Mouse (Mus musculus) B cell, adult 2 months (primary cell): ENCODE results near the gene Prelp.

Experiments used
- DNase-seq, 2 experiments: peaks; one replicate each; pipeline ENCODE4 v3.0.0; 2022

Gene Prelp

GRCm38 (mm10) chr1:133933301-133934195, 12.3 kb upstream of the Prelp start:
- DNase-seq: no peak

- DNase-seq: no peak
Measured at GRCm38 (mm10) chr1:133929980-133930379, 8.8 kb upstream of the Prelp start.

GRCm38 (mm10) chr1:133925223-133925622, 4.0 kb upstream of the Prelp start:
- DNase-seq: no peak

DNA sequence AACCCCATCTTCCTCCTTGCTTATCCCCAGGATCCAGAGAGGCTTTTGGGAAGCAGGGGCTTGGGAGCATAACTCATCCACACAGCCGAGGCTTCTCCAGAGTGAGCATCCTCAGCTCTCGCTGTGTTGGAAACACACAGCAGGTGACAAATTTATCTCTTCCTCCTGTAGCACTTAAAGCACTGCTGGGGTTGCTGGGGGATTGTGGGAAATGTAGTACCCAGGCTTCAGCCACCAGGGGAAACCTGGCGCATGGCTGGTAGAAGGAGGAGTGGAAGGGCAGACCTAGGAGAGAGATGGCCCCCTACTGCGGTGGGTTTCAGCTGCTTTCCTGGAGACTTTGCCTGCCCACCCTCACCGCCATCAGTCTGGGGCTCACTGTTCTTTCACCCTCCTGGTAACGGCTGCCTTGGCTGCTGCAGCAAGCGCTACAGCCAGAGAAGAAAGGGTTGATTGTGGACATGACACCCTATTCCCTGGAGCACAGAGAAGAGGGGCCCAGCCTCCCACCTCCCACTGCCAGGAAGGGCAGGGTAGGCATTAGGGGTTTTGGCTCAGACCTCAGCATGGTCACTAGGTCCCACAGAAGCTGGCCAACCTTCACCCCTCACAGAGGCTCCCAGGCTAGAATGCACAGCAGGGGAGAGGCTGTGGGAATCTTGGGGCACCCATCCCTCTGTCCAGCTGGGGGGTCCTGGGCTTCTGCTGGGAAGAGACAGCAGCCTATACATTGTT, 3.1 kb upstream of the Prelp start:
- no peak for DNase-seq

GRCm38 (mm10) chr1:133923071-133923470, 1.9 kb upstream of the Prelp start:
- no peak for DNase-seq

- no peak for DNase-seq
Measured at GRCm38 (mm10) chr1:133920876-133921275, 338 bp downstream of the Prelp start.

GRCm38 (mm10) chr1:133920401-133920800, 813 bp downstream of the Prelp start:
- DNase-seq: no peak

DNA sequence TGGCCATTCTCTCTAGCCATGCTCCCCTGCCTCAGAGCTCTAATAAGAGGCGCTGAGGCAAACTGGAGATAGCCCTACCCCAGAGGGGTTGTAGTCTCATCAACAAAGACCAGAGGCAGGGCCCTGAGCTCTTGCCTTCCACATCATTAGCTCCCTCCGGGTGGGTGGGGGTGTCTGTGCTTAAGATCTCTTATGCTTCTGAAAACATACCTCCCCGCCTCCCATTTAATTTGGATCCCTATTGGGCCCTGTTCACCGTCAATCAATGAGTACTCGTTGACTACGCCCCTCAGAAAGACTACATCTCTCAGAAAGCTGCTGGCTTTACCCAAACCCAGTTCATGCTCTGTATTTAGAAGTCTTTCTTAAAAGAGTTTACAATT, 3.1 kb downstream of the Prelp start:
- DNase-seq: no peak

DNA sequence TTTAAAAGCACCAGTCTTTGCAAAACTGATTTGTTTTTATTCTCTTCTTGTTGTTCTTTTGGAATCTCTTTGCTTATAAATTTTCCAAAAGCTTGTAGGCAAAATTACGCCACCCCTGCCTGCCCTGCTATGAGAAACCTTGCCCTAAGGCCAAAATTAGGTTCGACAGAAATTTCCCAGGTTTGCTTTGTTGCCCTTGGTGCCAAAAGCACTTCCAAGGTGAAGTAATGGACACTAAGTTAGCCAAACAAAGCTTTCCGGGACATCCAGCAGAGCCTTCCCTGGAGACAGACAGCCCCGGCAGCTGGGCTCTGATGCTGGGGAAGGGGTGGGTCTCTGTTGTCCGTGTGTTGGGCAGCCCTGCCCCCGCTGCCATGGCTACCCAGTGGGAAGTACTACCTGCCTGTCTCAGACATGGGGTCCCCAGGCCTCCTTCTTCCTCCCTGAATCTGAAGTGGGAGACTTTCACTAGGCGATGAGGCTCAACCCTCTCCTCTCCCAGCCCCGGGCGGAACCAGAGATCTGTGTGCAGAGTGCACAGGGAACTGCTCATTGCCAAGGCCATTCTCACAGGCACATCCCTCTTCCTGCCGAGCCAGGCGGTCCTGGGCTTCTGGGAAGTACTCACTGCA, 3.6 kb downstream of the Prelp start:
- DNase-seq: no peak

GRCm38 (mm10) chr1:133915723-133916355, 5.4 kb downstream of the Prelp start:
- no peak for DNase-seq

DNA sequence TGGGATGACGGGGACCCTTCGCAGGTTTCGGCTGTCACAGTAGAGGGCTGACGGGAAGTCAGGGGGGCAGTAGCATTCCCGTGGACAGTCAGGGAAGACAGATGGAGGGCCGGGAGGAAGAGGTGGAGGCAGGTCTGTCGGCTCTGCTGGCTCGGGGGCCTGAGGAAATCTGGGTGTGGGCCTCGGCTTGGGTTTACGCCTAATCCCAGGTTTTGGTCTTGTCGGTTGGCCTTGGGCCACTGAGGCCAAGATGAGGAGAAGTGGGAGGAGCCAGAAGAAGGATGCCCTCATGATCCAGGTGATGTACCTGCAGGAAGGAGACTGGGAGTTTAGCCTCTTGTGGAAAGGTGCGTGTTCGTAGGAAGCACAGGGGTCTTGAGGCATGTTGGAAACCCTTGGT, 6.1 kb downstream of the Prelp start:
- no peak for DNase-seq

DNA sequence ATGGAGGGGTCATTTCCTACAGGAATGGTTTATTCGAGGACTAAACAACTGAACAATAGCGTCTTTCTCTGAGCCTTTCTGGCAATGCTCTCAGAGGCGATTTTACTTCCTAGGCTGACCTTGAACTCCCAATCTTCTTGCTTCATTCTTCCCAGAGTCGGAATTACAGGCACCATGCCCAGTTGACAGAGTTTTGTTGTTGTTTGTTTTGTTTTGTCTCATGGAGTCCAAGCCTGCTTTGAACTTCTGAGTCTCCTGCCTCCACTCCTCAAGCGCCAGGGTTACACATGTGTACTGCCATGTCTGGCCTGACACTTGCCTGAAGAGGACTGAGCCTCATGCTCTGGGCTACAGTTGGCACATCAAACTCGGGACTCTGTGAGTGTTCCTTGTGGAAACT, 8.2 kb downstream of the Prelp start:
- DNase-seq: no peak

GRCm38 (mm10) chr1:133911456-133911855, 9.8 kb downstream of the Prelp start:
- DNase-seq: peak; percentile 51 to 54

DNA sequence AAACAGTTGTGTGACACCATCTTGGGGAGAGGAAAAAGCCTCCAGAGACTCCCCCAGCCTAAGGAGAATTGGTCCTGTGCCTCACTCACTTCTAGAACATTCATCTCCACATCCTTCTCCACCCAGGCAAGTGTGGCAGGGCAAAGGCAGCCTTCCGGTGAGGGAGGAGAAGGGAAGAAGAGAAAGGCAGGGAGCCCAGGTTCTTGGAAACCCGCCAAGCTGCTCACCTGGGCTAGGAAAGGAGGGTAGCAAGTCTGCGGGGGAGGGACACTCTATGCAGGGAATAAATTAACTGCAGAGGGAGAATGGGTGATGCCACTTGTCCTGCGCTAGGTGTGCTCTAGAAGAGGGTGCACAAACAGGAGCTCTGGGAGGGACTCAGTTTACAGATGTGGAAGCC, 10.2 kb downstream of the Prelp start:
- no peak for DNase-seq

DNA sequence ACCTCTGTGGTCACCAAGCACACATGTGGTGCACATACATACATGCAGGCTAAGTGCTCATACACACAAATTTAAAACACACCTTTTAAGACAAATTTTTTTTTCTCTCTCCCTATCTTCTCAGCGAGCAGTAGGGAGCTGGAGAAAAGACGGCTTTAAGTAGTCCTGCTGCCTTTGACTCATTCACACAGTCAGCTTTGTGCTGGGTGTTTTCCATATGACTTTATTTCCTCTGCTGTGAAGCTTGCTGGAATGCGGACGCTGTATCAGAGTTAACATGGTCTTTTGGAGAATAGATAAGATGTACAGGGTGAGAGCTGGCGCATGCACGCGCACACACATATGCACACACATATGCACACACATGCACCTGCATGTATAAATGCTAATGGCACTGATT, 11.1 kb downstream of the Prelp start:
- DNase-seq: no peak

GRCm38 (mm10) chr1:133908659-133909575, 12.3 kb downstream of the Prelp start:
- no peak for DNase-seq

- no peak for DNase-seq
Measured at GRCm38 (mm10) chr1:133907949-133908658, 13.1 kb downstream of the Prelp start, which contains the start of gene Optc. Gene Optc (minus strand): TSS chr1:133907999.

DNA sequence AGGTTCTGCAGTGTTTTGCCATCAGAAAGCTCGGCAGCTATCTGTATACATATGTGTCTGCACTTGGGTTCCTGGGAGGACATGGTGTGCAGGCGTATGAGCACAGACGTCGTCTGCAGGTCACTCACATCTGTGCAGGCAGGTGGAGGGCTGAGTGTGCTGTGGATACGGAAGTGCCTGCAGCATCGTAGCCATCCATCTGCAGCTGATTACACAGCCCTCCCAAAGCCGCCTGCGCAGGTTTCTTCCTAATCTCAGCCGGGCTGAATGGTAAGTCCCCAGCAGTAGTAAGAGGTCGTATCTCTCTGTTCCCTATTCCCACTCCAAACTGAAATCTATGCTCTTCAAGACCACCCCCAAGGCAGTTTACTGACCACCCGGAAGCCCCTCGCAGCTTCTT, 14.8 kb downstream of the Prelp start:
- DNase-seq: no peak

- DNase-seq: no peak
Measured at GRCm38 (mm10) chr1:133900825-133901224, 20.4 kb downstream of the Prelp start.

- no peak for DNase-seq
Measured at GRCm38 (mm10) chr1:133899043-133899542, 22.1 kb downstream of the Prelp start.

DNA sequence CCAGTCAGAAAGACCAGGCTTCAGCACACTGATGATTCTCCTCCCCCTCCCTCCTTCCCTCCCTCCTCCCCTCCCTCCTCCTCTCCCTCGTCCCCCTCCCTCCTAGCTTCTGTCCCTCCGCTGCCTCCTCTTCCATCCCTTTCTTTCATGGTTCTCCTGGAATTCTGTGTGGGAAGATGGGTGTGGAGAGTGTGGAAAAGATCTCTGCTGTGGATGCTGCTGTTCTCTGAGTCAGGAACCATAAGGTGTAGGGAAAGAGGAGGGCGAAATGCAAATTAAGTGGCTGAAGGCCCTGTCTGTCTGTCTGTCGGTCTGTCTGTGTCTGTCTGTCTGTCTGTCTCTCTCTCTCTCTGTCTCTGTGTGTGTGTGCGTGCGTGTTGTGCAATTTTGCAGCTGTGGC, 23.9 kb downstream of the Prelp start:
- no peak for DNase-seq
